Mouse (Mus musculus): ENCODE results near the gene Glrx.

The Glrx gene

DNA sequence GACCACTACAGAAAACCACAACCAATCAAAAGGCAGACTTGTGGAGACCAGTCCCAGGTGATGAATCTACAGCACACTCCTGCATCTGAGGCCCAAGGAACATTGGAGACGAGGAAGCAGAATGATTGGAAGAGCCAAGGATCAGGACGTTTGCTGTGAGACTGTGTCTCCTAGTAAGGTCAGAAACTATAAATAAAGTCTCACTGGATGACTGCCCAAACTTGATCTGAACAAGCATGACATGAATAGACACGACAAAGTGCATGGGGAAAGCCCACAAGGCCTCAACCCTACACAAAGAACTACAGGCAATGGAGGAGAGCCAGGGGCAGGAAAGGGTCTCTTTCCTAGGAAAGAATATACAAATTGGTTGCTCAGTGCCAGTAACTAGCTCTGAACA is 44.1 kb downstream of the Glrx start:
- no peak for DNase-seq (ENCODE audit: low read depth in 1 of 2, low spot score in 2 of 2)

GRCm38 (mm10) chr13:75891868-75892267 is 52.2 kb downstream of the Glrx start:
- DNase-seq (ENCODE audit: low read depth in 1 of 2, low spot score in 2 of 2) = no peak

DNA sequence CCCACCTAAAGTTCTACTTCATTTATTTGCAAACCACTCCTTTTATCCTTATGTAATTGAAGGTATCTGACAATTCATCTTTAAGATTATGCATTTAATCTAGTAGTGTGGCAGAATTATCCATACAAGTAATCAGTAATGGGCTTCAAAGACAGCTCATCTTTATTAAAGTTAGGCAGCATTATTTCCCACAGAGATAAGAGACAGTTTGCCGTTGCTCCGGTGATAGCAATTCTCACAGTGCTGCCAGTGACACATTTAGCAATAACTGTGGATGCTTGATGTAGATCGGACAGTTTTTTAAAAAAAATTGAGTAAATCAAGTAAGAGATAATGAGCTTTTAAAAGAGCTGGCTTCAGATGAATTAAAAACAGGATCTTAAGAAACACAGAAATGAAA is 52.6 kb downstream of the Glrx start:
- DNase-seq (ENCODE audit: low read depth in 1 of 2, low spot score in 2 of 2) = no peak

DNA sequence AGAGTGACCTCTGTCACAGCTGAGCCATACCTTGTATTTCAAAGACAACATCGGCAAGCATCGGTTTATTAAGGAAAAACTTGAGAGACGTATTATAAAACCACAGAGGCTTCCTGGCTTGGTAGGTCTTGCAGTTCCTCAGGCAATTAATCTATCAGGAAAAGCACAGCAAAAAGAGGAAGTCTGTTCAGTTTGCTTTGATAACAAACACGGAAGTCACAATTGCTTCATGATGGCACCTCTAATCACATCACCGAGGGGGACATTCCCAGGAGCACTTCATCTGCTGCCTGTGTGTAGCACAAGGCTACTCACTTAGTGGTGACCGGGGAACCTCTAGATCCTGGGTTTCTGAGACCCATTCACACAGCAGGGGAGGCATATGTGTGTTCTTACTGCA is 53.2 kb downstream of the Glrx start:
- DNase-seq (ENCODE audit: low read depth in 1 of 2, low spot score in 2 of 2) = no peak

All from monocyte, adult 2 months (primary cell).